Mouse (Mus musculus) fibroblast of lung, adult 2 months (primary cell): ENCODE data around the gene Loxl3.

ENCODE experiments used
- DNase-seq: peaks from one replicate; pipeline ENCODE4 v3.0.0-alpha.2; 2011; ENCODE audit warnings: low read depth

Loxl3 gene

GRCm38 (mm10) chr6:83033249-83034185 lies at the start of gene Loxl3, which contains the start of gene Dok1:
Gene Loxl3, plus strand, starts transcription at chr6:83034173.
Gene Dok1, minus strand, starts transcription at chr6:83033471.
- DNase-seq = no peak

- no peak for DNase-seq
Measured at GRCm38 (mm10) chr6:82987411-82987971, 46.5 kb upstream of the Loxl3 start.

- DNase-seq = no peak
Measured at GRCm38 (mm10) chr6:82993696-82994095, 40.3 kb upstream of the Loxl3 start.

GRCm38 (mm10) chr6:82994372-82994771 lies 39.6 kb upstream of the Loxl3 start:
- no peak for DNase-seq

GRCm38 (mm10) chr6:82996740-82997315 lies 37.1 kb upstream of the Loxl3 start:
- peak; percentile 96 for DNase-seq

- no peak for DNase-seq
Measured at GRCm38 (mm10) chr6:82997511-82998102, 36.4 kb upstream of the Loxl3 start.

GRCm38 (mm10) chr6:82998326-82998725 lies 35.6 kb upstream of the Loxl3 start:
- DNase-seq = no peak

GRCm38 (mm10) chr6:82999986-83000385 lies 34.0 kb upstream of the Loxl3 start:
- DNase-seq = no peak

GRCm38 (mm10) chr6:83003082-83003481 lies 30.9 kb upstream of the Loxl3 start:
- no peak for DNase-seq

- no peak for DNase-seq
Measured at GRCm38 (mm10) chr6:83003850-83004249, 30.1 kb upstream of the Loxl3 start.

GRCm38 (mm10) chr6:83004309-83004708 lies 29.7 kb upstream of the Loxl3 start:
- no peak for DNase-seq

GRCm38 (mm10) chr6:83004872-83005271 lies 29.1 kb upstream of the Loxl3 start:
- DNase-seq = no peak

- DNase-seq = no peak
Measured at GRCm38 (mm10) chr6:83005444-83006011, 28.4 kb upstream of the Loxl3 start.

GRCm38 (mm10) chr6:83006114-83006513 lies 27.9 kb upstream of the Loxl3 start:
- peak; percentile 57 for DNase-seq

- no peak for DNase-seq
Measured at GRCm38 (mm10) chr6:83008659-83009058, 25.3 kb upstream of the Loxl3 start.

- no peak for DNase-seq
Measured at GRCm38 (mm10) chr6:83010010-83010409, 24.0 kb upstream of the Loxl3 start.

GRCm38 (mm10) chr6:83011255-83011654 lies 22.7 kb upstream of the Loxl3 start:
- DNase-seq = no peak

- DNase-seq = no peak
Measured at GRCm38 (mm10) chr6:83011756-83012155, 22.2 kb upstream of the Loxl3 start.

GRCm38 (mm10) chr6:83013444-83013843 lies 20.5 kb upstream of the Loxl3 start:
- DNase-seq = no peak

GRCm38 (mm10) chr6:83014482-83015466 lies 19.2 kb upstream of the Loxl3 start:
- DNase-seq = no peak

GRCm38 (mm10) chr6:83015749-83016148 lies 18.2 kb upstream of the Loxl3 start:
- no peak for DNase-seq
